Mouse (Mus musculus): ENCODE measurements at regions not wholly inside any gene's neighbourhood (a gene's known extent, or its start where the extent isn't known, plus 50 kb on each side); places are given as distances from the start of the nearest gene placed in this dataset.

DNA sequence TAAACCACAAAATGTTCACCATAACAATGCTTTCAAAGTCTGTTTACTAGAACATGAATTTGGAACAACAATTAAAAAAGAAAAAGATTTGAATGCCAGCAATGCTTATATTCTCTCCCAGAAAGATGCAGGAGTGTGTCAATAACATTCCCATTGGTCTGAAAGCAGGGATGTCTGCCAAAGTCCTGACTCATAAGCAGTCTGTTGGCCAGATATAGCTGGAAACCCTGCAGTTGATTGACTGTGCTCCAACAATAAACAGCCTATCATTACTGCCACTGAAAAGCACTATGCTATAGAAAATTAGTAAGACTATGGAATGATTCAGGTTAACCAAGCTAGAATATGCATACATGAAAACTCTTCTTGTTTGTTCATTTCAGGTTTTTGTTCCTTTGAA is 92.6 kb upstream of the Diaph2 start:
- no peak for TF ChIP-seq POLR2A (IDR thresholded peaks at IDR 0.05; ENCODE audit: extremely low read depth, insufficient read depth, low read length)
- no peak for TF ChIP-seq CTCF (IDR thresholded peaks at IDR 0.05; ENCODE audit: low read depth, low read length)
